Mouse (Mus musculus) NIH3T3 (cell line): ENCODE results near the gene Sema4d.
"Not testable (repeated sequence)": the region's sequence is repeated elsewhere in the genome, so short reads cannot be mapped to it uniquely, and the experiment has no call there.

Source experiments
- DNase-seq: peaks from one replicate; pipeline ENCODE4 v3.0.0-alpha.2; 2012; ENCODE audit warnings: low read depth

Sema4d gene

DNA sequence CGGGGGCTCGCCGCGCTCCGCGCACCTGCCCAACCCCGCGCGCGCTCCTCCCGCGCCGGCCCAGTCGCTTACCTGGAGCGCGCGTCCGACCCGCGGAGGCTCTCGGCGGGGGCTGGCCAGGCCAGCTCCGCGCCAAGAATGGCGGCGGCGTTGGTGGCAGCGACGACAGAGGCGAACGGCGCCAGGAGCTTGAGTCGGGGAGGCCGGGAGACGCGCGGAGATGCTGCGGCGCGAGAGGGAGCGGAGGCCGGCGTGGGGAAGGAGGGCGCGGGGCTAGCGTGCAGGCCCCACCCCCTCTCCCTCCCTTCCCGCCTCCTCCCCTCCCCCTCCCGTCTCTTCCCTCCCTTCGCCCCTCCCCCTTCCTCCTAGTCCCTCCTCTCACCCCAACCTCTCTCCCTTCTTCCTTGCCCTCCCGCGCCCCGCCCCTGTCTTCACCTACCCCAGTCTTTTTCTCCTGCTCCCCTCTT is at the start of gene Sema4d:
Gene Sema4d (minus strand): TSS at position 323 of the 467 bp plus-strand sequence.
- no peak for DNase-seq

DNA sequence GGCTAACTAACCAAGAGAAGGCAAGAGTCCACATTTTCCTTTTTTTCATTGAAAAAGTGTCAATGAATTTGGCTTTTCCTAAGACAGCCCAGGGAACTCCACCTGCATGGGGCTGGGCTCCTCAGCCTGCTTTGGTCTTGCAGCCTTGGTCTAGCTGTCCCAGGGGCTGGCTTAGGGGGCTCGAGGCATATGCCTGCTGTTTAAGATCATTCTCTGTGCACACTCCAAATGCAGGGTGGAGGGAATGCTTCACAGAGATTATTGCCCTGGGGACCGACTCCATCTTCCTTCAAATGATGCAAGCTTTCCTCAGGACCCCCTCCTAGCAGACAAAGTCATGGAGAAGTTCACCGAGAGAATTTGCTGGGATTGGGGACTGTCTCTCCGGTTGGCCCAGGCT is 49.8 kb upstream of the Sema4d start:
- no peak for DNase-seq

- no peak for DNase-seq
These were observed 49.2 kb upstream of the Sema4d start for GRCm38 (mm10) chr13:51842773-51843172.

DNA sequence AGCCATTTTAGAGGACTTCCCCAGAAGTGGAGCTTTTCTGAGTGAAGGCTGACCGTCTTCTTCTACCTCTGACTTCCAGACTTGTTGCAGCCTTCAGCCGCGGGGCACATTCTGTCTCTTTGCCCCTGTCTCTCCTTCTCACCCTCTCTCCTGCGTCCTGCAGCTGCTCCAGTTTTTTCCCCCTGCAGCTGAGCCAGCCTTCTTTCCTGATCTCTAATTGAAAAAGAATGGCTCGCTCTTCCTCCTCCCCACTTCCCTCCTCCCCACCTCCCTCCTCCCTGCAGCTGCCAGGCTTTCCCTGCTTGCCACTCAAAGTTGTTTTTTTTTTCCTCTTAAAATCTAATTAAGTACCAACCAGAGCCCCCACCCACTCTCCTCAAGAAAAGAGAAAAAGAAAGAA is 48.6 kb upstream of the Sema4d start:
- no peak for DNase-seq

DNA sequence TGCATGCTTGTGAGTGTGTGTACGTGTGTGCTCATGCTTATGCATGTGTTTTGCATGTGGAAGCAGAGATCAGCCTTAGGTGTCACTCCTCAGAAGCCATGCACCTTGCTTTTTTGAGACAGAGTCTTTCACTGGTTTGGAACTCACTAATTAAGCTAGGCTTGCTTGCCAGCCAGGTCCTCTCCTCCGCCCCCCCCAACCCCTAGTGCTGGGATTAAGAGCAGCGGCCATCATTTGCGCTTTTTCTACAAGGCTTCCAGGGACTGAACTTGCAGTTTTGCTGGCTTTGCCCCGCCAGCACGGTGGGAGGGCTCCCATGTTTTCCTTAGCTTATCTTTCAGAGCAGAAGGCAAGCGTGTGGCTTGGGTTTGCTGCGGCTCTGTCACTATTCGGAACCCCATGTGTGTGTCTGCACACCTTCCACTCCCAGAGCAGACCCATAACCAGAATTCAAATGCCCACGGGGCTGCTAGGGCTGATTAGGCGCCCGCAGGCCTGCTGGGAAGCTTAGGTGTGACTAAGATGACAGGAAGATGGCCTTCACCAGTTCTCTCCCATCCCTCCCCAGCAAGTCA is 48.1 kb upstream of the Sema4d start:
- no peak for DNase-seq

- DNase-seq, result no peak
These were observed 47.2 kb upstream of the Sema4d start for GRCm38 (mm10) chr13:51840702-51841101.

GRCm38 (mm10) chr13:51839250-51840026 is 45.9 kb upstream of the Sema4d start:
- peak; percentile 78 for DNase-seq

DNA sequence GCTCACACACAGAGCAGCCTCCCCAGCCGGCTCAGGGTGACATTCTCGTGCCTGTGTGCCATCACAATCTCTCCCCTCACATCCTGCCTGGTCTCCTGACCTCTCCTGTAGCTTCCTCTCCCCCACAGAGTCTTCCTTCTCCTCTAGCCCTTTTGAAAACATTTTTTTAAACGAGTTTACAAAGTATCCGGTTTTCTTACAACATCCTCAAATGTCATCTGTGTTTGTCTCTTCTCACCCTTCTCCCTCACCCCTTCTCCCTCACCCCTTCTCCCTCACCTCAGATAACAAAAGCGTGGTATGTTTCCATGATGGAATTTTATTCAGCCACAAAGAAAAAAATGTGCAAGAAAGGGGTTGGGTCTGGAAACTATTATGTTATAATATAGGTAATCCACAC is 43.9 kb upstream of the Sema4d start:
- DNase-seq, result no peak

DNA sequence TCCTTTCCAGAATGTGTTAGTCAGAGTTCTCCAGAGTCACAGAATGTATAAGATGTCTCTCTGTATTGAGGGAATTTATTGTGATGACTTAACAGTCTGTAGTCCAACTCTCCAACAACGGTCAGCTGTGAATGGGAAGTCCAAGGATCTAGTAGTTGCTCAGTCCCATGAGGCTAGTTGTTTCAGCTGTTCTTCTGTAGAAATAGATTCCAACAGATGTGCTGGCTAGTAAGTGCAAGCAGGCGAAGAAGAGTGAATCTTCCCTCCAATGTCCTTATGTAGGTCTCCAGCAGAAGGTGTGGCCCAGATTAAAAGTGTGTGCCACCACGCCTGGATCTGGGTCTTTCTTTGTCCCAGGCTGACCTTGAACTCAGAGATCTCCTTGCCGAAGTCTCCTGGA is 41.7 kb upstream of the Sema4d start:
- not testable (repeated sequence) for DNase-seq

GRCm38 (mm10) chr13:51834520-51834919 is 41.0 kb upstream of the Sema4d start:
- no peak for DNase-seq

DNA sequence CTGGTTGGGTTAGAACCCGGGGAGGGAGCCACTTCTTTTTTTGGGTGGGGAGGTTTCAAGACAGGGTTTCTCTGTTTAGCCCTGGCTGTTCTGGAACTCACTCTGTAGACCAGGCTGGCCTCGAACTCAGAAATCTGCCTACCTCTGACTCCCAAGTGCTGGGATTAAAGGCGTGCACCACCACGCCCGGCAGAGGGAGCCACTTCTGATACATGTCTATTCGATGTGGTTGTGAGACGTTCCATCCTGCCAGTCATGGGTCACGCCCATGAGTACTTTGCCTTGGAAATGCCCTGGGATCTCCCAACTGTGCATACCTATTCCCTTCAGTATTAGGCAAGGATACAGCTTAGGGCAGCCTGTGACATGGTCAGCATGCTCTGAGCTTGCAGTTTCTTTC is 40.5 kb upstream of the Sema4d start:
- DNase-seq, result not testable (repeated sequence)

DNA sequence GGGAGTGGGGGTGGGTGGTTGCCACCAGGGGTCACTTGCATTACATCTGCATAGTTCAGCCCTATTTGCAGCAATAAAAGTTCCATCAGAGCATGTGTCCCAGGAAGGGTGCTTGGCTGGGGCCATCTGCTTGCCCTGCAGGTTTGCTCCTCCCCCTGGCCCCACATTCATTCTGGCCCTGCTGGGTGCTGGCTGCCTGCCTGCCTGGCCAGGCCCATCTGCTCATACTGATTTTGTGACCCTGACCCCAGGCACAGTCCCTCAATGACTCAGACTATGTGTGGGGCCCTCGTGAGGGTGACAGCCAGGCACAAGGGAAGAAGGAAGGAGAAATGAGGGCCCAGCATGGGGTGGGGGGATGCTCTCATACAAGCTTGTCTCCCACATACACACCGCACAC is 40.1 kb upstream of the Sema4d start:
- no peak for DNase-seq

DNA sequence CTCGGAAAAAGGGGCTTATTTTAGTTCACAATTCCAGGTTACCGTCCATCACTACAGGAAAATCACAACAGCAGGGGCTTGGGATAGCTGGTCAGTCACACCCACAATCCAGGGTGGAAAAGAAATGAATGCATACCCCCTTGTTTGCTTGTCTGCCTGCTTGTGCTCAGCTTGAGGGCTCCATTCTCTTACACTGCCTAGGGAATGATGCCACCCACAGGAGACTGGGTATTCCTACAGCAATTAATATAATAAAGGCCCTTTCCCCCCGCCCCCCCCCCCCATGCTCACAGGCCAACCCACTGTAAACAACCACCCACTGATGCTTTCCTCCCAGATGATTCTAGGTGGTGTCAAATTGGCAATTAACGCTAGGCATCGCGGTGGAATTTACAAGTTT is 38.9 kb upstream of the Sema4d start:
- DNase-seq, result no peak

- DNase-seq, result peak; percentile 67
These were observed 37.4 kb upstream of the Sema4d start for GRCm38 (mm10) chr13:51830744-51831450.

DNA sequence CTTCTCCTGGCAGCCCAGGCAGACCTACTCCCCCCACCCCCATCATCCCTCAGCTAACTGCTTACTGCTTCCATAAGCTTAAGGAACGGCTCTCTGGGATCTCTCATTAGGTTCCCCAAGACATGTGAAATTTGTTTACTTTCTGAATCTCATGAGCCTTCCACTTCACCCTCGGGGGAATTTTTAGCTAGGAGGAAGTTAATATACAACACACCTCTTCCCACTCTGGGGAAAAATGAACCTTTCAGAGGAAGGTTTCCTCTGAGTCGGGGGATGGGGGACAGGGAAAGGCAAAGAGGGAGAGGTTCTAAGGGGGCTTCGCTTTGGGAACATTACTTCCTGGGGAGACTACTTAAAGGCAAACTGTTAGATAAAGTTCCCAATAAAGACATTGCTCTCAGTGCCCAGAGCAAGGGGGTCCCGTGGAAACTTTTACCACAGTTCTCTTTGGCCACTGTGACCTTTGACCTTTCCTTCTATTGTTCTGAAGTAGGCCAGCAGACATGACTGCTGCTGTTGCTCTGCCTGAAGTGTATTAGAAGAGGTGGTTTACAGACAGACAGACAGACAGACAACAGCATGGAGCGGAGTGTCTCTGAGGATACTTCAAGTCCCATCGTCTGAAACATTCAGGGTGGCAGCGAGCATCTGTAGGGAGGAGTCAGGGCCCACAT is 30.4 kb upstream of the Sema4d start:
- no peak for DNase-seq

GRCm38 (mm10) chr13:51821988-51822387 is 28.4 kb upstream of the Sema4d start:
- DNase-seq, result no peak

DNA sequence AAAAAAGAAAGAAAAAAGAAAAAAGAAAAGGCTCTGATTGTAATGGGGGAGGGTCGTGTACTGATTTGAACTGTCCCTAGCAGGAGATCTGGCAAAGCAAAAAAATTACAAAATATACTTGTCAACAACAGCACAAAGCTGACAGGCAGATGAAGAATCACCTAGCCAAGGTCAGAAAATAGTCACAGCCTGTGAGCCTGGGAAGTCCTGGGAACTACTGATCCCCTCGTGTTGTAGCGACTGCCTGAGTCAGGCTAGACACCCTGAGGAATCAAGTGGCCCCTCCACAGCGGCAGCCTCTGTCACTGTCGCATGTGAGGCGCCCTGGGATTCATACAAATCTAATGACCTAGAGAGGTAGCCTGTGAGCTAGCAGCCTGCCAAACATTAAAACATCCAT is 25.8 kb upstream of the Sema4d start:
- DNase-seq, result no peak

- no peak for DNase-seq
These were observed 25.4 kb upstream of the Sema4d start for GRCm38 (mm10) chr13:51818944-51819326.

- DNase-seq, result no peak
These were observed 24.8 kb upstream of the Sema4d start for GRCm38 (mm10) chr13:51818170-51818943.

DNA sequence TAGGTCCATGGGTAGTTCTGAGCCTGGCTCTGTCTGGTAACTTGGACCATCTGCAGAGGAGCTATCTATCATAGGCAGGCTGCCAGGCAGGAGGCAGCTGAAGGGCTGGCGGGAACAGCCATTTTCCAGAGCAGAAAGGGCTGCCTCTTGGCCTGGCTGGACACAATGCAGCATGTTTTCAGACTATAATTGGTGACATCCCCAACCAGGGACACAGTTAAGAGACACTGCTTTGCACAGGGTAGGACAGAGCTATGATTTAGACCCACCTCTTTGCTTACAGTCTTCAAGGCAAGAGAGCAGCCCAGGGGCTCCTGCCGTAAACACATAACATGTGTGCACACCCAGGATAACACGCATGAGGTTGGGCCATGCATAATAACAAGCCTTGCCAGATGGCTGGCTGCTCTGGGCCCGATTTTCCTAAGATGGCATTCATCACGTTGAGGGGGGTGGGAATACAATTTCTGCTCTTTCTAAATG is 23.1 kb upstream of the Sema4d start:
- DNase-seq, result no peak

DNA sequence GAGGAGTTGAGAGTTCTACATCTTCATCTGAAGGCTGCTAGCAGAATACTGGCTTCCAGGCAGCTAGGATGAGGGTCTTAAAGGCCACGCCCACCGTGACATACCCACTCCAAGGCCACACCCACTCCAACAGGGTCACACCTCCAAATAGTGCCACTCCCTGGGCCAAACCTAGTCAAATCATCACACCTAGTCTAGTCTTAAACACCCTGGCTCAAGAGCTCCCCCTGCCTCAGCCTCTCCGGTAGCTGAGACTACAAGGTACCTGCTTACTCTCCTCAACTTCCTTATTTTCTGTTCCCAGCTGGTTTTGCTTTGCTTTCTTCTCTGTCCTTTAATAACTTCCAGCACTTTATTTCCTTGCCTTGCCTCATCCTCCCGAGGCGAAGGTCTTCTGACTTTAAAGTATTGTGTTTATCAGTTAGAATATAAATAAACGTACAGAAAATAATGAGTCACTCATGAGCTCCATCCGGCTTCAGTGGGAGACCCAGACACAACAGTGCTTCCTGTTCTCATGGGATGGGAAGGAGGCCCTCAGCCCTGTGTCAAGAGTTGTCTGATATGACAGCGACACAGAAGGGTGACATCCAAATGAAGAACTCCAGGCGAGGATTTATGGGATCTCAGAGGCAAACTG is 22.4 kb upstream of the Sema4d start:
- peak; percentile 13 for DNase-seq
